7 mouse cellular contexts compared by ENCODE assay signal in the genomic region with DNA sequence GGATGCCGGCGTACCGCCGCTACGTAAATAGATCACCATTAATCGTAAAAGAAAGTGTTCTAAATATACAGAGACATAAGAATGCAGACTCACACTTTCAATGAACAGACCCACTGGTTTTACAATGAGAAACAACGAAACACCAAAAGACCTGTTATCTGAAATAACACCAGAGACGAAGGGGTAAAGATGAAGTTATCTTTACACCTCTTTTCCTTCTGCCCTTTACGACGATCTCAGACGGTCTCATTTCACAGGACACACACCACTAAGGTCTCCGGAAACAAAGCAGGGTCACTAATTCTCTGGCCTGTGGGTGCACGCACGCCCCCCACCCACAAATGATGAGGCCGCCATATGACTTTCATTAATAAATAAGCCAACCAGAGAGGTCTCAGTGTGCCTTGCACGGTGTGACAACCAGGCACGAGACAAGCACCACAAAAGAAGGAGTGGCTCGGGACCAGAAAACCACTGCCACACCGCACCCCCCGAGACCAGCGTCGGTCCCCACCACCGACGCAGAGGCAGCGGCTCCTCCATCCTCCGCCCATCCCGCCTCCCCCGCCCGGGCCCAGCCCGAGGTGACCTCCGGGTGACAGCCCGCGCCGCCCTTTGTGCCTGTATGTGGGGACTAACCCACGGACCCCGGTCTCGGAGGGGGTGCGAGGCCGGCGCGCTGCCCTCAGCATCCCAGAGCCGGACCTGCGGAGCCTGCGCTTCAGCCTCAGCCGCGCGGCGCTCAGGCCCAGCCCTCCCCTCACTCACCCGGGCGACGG. TPM values are rescaled to one million over a fixed set of nuclear protein-coding genes. Genes with fewer than 3 reads are reported as not detected.
DNase-seq lines count a peak whose midpoint lies in the region; ATAC-seq and TF ChIP-seq lines count a peak whose summit lies in the region.

No protein-coding gene starts in this region.

- no peaks in the 10 kb centered on the region for H3K27me3 ChIP-seq in lung, embryonic 14.5 days (ENCODE audit: insufficient read depth, low read length)
- H3K27me3 ChIP-seq in limb, embryonic 14.5 days (ENCODE audit: control insufficient read depth, insufficient read depth, low read length), result no peaks in the 10 kb centered on the region
- no peaks in the 10 kb centered on the region; the same call in 1 of the 2 replicates for H3K27me3 ChIP-seq in neural tube, embryonic 14.5 days (ENCODE audit: control insufficient read depth, insufficient read depth, low read length)

- no peaks in the 10 kb centered on the region for H3K36me3 ChIP-seq in lung, embryonic 14.5 days (ENCODE audit: insufficient read depth)
- no peaks in the 10 kb centered on the region for H3K36me3 ChIP-seq in limb, embryonic 14.5 days (ENCODE audit: control insufficient read depth, insufficient read depth, low read length)
- no peaks in the 10 kb centered on the region for H3K36me3 ChIP-seq in neural tube, embryonic 14.5 days (ENCODE audit: control insufficient read depth, insufficient read depth, low read length)

- peak; percentile 84 for ATAC-seq in lung, embryonic 14.5 days (ENCODE audit: insufficient read depth)
- ATAC-seq in activated CD4-positive, CD25-positive, alpha-beta regulatory T cell, adult 4 months, result peak; percentile 26
- peak; percentile 43 for ATAC-seq in erythroid progenitor cell, adult 5-6 weeks (replicated peaks; ENCODE audit: low FRiP score, poor library complexity, severe bottlenecking)
- peak; percentile 73; the same call in 1 of the 2 replicates for ATAC-seq in limb, embryonic 14.5 days (ENCODE audit: low FRiP score, low read depth)
- ATAC-seq in neural tube, embryonic 14.5 days (ENCODE audit: low read depth), result peak; percentile 74; the same call in 1 of the 2 replicates

- no peak for DNase-seq in lung, embryonic 14.5 days
- DNase-seq in lung, postnatal 14 days, result no peak
- DNase-seq in limb, embryonic 14.5 days (ENCODE audit: low spot score), result peak; percentile 19
- no peak for DNase-seq in Muller cell, postnatal 12 days (ENCODE audit: inconsistent ontology term)

- peaks cover 4% of the 10 kb centered on the region; the same call in 1 of the 2 replicates for H3K4me1 ChIP-seq in lung, embryonic 14.5 days (ENCODE audit: insufficient read depth)
- peaks cover 12% of the 10 kb centered on the region for H3K4me1 ChIP-seq in limb, embryonic 14.5 days (ENCODE audit: control insufficient read depth, insufficient read depth, low read length)
- H3K4me1 ChIP-seq in neural tube, embryonic 14.5 days (ENCODE audit: control insufficient read depth, insufficient read depth, low read length), result peaks cover 3% of the 10 kb centered on the region; the same call in 1 of the 2 replicates

- WGBS in lung, embryonic 14.5 days, result under 1% methylated on average over 51 of the region's 51 CpGs
- WGBS in limb, embryonic 14.5 days, result 1% methylated on average over 26 of the region's 51 CpGs
- WGBS in neural tube, embryonic 14.5 days, result under 1% methylated on average over 51 of the region's 51 CpGs

- H3K4me3 ChIP-seq in lung, embryonic 14.5 days (ENCODE audit: low read depth, low read length), result peak overlapping the region; percentile 91
- peak overlapping the region; percentile 77 for H3K4me3 ChIP-seq in limb, embryonic 14.5 days (replicated peaks; ENCODE audit: low read length)
- H3K4me3 ChIP-seq in neural tube, embryonic 14.5 days (ENCODE audit: low read depth, low read length), result peak overlapping the region; percentile 97

- peak overlapping the region; percentile 84 for H3K27ac ChIP-seq in lung, embryonic 14.5 days (ENCODE audit: low read depth)
- peak overlapping the region; percentile 83 for H3K27ac ChIP-seq in limb, embryonic 14.5 days (replicated peaks; ENCODE audit: low read depth, low read length)
- H3K27ac ChIP-seq in neural tube, embryonic 14.5 days (ENCODE audit: low read depth, low read length), result peak overlapping the region; percentile 98

- peak overlapping the region; percentile 91 for H3K4me2 ChIP-seq in lung, embryonic 14.5 days
- peak overlapping the region; percentile 73 for H3K4me2 ChIP-seq in limb, embryonic 14.5 days (replicated peaks; ENCODE audit: low read depth, low read length, severe bottlenecking)
- peak overlapping the region; percentile 66 for H3K4me2 ChIP-seq in neural tube, embryonic 14.5 days (ENCODE audit: low read depth, low read length)

- no peak for TF ChIP-seq POLR2A in limb, embryonic 14.5 days (IDR thresholded peaks at IDR 0.05; ENCODE audit: borderline replicate concordance, extremely low read depth, insufficient read depth, insufficient read length)

- TF ChIP-seq CTCF in lung, embryonic 14.5 days (IDR thresholded peaks at IDR 0.05; ENCODE audit: low read depth), result no peak

- peak overlapping the region; percentile 91 for H3K9ac ChIP-seq in lung, embryonic 14.5 days
- peak overlapping the region; percentile 88 for H3K9ac ChIP-seq in limb, embryonic 14.5 days (ENCODE audit: low read depth, low read length, severe bottlenecking)
- peak overlapping the region; percentile 99 for H3K9ac ChIP-seq in neural tube, embryonic 14.5 days (replicated peaks; ENCODE audit: low read depth, low read length)

- no peaks in the 10 kb centered on the region for H3K9me3 ChIP-seq in lung, embryonic 14.5 days (ENCODE audit: low read depth, low read length)
- no peaks in the 10 kb centered on the region for H3K9me3 ChIP-seq in limb, embryonic 14.5 days (ENCODE audit: control insufficient read depth, low read length)
- no peaks in the 10 kb centered on the region for H3K9me3 ChIP-seq in neural tube, embryonic 14.5 days (ENCODE audit: control insufficient read depth, low read length)

RNA-seq across cellular contexts. Expression of a gene that starts 0.5 kb away (rescaled TPM):
- 3.8 and 5.3 TPM in 2 replicates for polyA plus RNA-seq in lung, embryonic 14.5 days (2014; fragmentation: Nextera tagmentation; extraction: Ambion mirVana)
- polyA plus RNA-seq in activated CD4-positive, CD25-positive, alpha-beta regulatory T cell, adult 4 months (2017; shearing (Covaris generic)), result under 1 TPM; 0.47 to 0.94 TPM
- total RNA-seq in erythroid progenitor cell, adult 5-6 weeks (2015; ENCODE audit: low replicate concordance), result 1.1 and 2.9 TPM in 2 replicates
- 0.77 and 6.4 TPM in 2 replicates for total RNA-seq in erythroid progenitor cell, adult 5-6 weeks (2017; ENCODE audit: low replicate concordance)
- polyA plus RNA-seq in limb, embryonic 14.5 days (2012; rRNA removed), result 14.6 and 18.0 TPM in 2 replicates
- 7.7 and 7.9 TPM in 2 replicates for polyA plus RNA-seq in limb, embryonic 14.5 days (2014; fragmentation: Nextera tagmentation; extraction: Ambion mirVana)
- polyA plus RNA-seq in neural tube, embryonic 14.5 days (2014; fragmentation: Nextera tagmentation; extraction: Ambion mirVana), result 18.4 and 19.0 TPM in 2 replicates

Comparison
In these comparisons a context has a peak if more than half of its experiments do, and no peak if none do; other contexts are left out.
1. ATAC-seq: peak in every context shown above with its lines; median percentile 84 in lung, embryonic 14.5 days; 74 in neural tube, embryonic 14.5 days; 73 in limb, embryonic 14.5 days; 43 in erythroid progenitor cell, adult 5-6 weeks; 26 in activated CD4-positive, CD25-positive, alpha-beta regulatory T cell, adult 4 months.